8 mouse cellular contexts compared by ENCODE assay signal in the genomic region with DNA sequence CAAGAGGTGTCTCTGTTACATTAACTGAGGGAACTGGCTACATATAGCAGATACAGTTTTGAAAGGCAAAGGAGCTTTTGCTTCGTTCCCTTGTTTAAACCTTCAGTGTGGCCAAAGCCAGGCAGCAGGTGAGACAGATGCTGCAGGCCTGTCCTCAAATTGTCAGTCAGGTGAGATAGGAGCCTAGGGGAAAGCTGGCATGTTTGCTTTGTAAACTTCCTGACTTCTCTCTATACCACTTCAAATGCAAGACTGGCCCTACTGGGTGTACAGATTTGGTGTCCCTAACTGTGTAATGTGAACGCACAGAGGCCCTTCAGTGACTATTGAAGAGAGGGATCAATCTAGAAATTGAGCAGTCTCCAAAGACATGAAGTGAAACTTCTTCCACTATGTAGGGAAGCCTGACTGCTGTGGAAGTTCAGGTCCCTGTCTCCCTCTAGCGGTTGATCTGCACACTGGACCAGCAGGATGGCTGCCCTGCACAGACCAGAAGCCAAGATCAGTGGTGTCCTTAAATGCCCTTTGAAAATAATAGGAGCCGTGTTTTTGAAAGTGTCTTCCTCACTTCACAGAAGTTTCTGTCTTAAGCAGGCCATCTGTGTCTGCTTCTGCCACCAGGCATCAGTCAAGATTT. TPM values are rescaled to one million over a fixed set of nuclear protein-coding genes. Genes with fewer than 3 reads are reported as not detected.
A peak's percentile ranks its signal among the peaks of the same experiment; 100 is the strongest.
DNase-seq lines count a peak whose midpoint lies in the region; ATAC-seq and TF ChIP-seq lines count a peak whose summit lies in the region.

No protein-coding gene starts in this region.

- no peak overlapping the region for H3K4me2 ChIP-seq in forebrain, embryonic 13.5 days
- H3K4me2 ChIP-seq in neural tube, embryonic 15.5 days, result no peak overlapping the region

- H3K9ac ChIP-seq in forebrain, embryonic 13.5 days, result no peak overlapping the region
- no peak overlapping the region for H3K9ac ChIP-seq in neural tube, embryonic 15.5 days (replicated peaks)

- no peak overlapping the region for H3K27ac ChIP-seq in forebrain, embryonic 13.5 days
- H3K27ac ChIP-seq in neural tube, embryonic 15.5 days (replicated peaks), result no peak overlapping the region

- intact Hi-C loops in heart, postnatal 25 days (cut with DNase I), result loop anchor here (5.0 kb wide), 1 partner anchor 364 kb away; no protein-coding TSS in a partner anchor

- H3K9me3 ChIP-seq in G1E (replicated peaks), result no peaks in the 10 kb centered on the region
- H3K9me3 ChIP-seq in forebrain, embryonic 13.5 days (replicated peaks), result no peaks in the 10 kb centered on the region
- H3K9me3 ChIP-seq in neural tube, embryonic 15.5 days (replicated peaks), result no peaks in the 10 kb centered on the region

- peak; percentile 35 for DNase-seq in G1E (ENCODE audit: low spot score)
- peak; percentile 37 for DNase-seq in c-Kit-positive CD71-positive TER-119-positive erythroid progenitor cells, embryonic 14.5 days (ENCODE audit: low spot score)
- peak; percentile 19 for DNase-seq in heart, postnatal 25 days (ENCODE audit: low spot score)
- peak; percentile 59 to 73 for DNase-seq in kidney, postnatal 4 days
- DNase-seq in lung, adult 18-20 months, result peak; percentile 52 to 62
- peak; percentile 40 for DNase-seq in thymus, postnatal 25 days

- no peak overlapping the region for H3K4me3 ChIP-seq in G1E (ENCODE audit: low read depth, low read length)
- H3K4me3 ChIP-seq in forebrain, embryonic 13.5 days, result no peak overlapping the region
- H3K4me3 ChIP-seq in neural tube, embryonic 15.5 days (replicated peaks), result no peak overlapping the region

- 19% methylated on average over 4 of the region's 4 CpGs for WGBS in forebrain, embryonic 13.5 days
- 29% methylated on average over 4 of the region's 4 CpGs for WGBS in neural tube, embryonic 15.5 days

- peaks cover 4% of the 10 kb centered on the region; the same call in 1 of the 2 replicates for H3K27me3 ChIP-seq in G1E (ENCODE audit: insufficient read depth, low read length)
- no peaks in the 10 kb centered on the region for H3K27me3 ChIP-seq in forebrain, embryonic 13.5 days
- no peaks in the 10 kb centered on the region for H3K27me3 ChIP-seq in neural tube, embryonic 15.5 days (replicated peaks)

- no peaks in the 10 kb centered on the region for H3K4me1 ChIP-seq in G1E (ENCODE audit: insufficient read depth, low read depth, low read length)
- peaks cover 4% of the 10 kb centered on the region for H3K4me1 ChIP-seq in forebrain, embryonic 13.5 days
- peaks cover 2% of the 10 kb centered on the region; the same call in 1 of the 2 replicates for H3K4me1 ChIP-seq in neural tube, embryonic 15.5 days

- peak; percentile 75 for TF ChIP-seq CTCF in G1E (IDR thresholded peaks at IDR 0.05; ENCODE audit: low read depth, low read length)

- peak; percentile 15; the same call in 1 of the 2 replicates for ATAC-seq in G1E (ENCODE audit: extremely low read depth, insufficient number of reproducible peaks, low FRiP score, poor library complexity, severe bottlenecking)
- ATAC-seq in forebrain, embryonic 13.5 days, result peak; percentile 95
- ATAC-seq in neural tube, embryonic 15.5 days (ENCODE audit: low FRiP score), result peak; percentile 88

- H3K36me3 ChIP-seq in G1E (replicated peaks), result no peaks in the 10 kb centered on the region
- H3K36me3 ChIP-seq in forebrain, embryonic 13.5 days (ENCODE audit: poor library complexity, severe bottlenecking), result no peaks in the 10 kb centered on the region
- no peaks in the 10 kb centered on the region for H3K36me3 ChIP-seq in neural tube, embryonic 15.5 days

RNA-seq across cellular contexts. Expression of gene Thnsl1, which starts 56.0 kb away (rescaled TPM):
- total RNA-seq in G1E (2014; fragmentation: Nextera tagmentation) (5.2 and 9.9 TPM in 2 replicates), G1E (2017) (6.2 and 7.0 TPM in 2 replicates)
- 0.57 and 1.2 TPM in 2 replicates for polyA plus RNA-seq in G1E (2012)
- 20.2 and 21.7 TPM in 2 replicates for polyA plus RNA-seq in forebrain, embryonic 13.5 days (2015; fragmentation: Nextera tagmentation; extraction: Ambion mirVana)
- total RNA-seq in heart, postnatal 25 days (2021), result 1 to 10 TPM; 5.6 to 8.6 TPM
- 17.4 and 20.2 TPM in 2 replicates for polyA plus RNA-seq in neural tube, embryonic 15.5 days (2015; fragmentation: Nextera tagmentation; extraction: Ambion mirVana)

RNA-seq across cellular contexts. Expression of gene Enkur, which starts 56.3 kb away (rescaled TPM):
- total RNA-seq in G1E (2014; fragmentation: Nextera tagmentation), result not detected in 2 replicates
- 0.22 and 0.52 TPM in 2 replicates for total RNA-seq in G1E (2017)
- not detected in 2 replicates for polyA plus RNA-seq in G1E (2012)
- 2.1 and 2.3 TPM in 2 replicates for polyA plus RNA-seq in forebrain, embryonic 13.5 days (2015; fragmentation: Nextera tagmentation; extraction: Ambion mirVana)
- 1 to 10 TPM; 1.7 to 2.3 TPM for total RNA-seq in heart, postnatal 25 days (2021)
- polyA plus RNA-seq in neural tube, embryonic 15.5 days (2015; fragmentation: Nextera tagmentation; extraction: Ambion mirVana), result 2.6 and 3.6 TPM in 2 replicates

Comparison
In these comparisons a context has a peak if more than half of its experiments do, and no peak if none do; other contexts are left out.
1. ATAC-seq: peak in every context shown above with its lines; median percentile 95 in forebrain, embryonic 13.5 days; 88 in neural tube, embryonic 15.5 days; 15 in G1E.